Mouse (Mus musculus) thymus, adult 2 months (tissue): ENCODE measurements at regions not wholly inside any gene's neighbourhood (a gene's known extent, or its start where the extent isn't known, plus 50 kb on each side); places are given as distances from the start of the nearest gene placed in this dataset.
"Not testable (repeated sequence)": the region's sequence is repeated elsewhere in the genome, so short reads cannot be mapped to it uniquely, and the experiment has no call there.

Experiments used
- DNase-seq: peaks from one replicate; pipeline ENCODE4 v3.0.0; 2021
- H3K27ac ChIP-seq: fragments of 200-500 bp; 2 replicates; pipeline ENCODE4 v1.5.1; 2012; ENCODE audit warnings: low read length, control low read depth; ENCODE audit not compliant: control insufficient read depth, insufficient read depth
- H3K27me3 ChIP-seq: fragments of 200-500 bp; 2 replicates; pipeline ENCODE4 v1.6.1; 2012; ENCODE audit warnings: mild to moderate bottlenecking, low read length, moderate library complexity, mixed read lengths; ENCODE audit not compliant: control insufficient read depth, insufficient read depth
- H3K36me3 ChIP-seq: fragments of 200-500 bp; 2 replicates; pipeline ENCODE4 v1.6.1; 2012; ENCODE audit warnings: mild to moderate bottlenecking, low read length, moderate library complexity; ENCODE audit not compliant: control insufficient read depth, insufficient read depth
- H3K4me1 ChIP-seq: fragments of 200-500 bp; replicated peaks from 2 replicates; pipeline ENCODE4 v1.6.1; 2012; ENCODE audit warnings: low read length; ENCODE audit not compliant: control insufficient read depth, insufficient read depth
- H3K4me3 ChIP-seq: fragments of 200-500 bp; 2 replicates; pipeline ENCODE4 v1.5.1; 2012; ENCODE audit warnings: mild to moderate bottlenecking, low read length, control low read depth, moderate library complexity; ENCODE audit not compliant: control insufficient read depth, insufficient read depth
- CTCF ChIP-seq: fragments of 200-500 bp; IDR thresholded peaks from 2 replicates; pipeline ENCODE4 v1.5.1; 2012; ENCODE audit warnings: mild to moderate bottlenecking, control low read depth, low read length, moderate library complexity, borderline replicate concordance; ENCODE audit not compliant: control insufficient read depth, poor library complexity, insufficient read depth; ENCODE audit errors: extremely low read depth
- POLR2A ChIP-seq: fragments of 200-500 bp; IDR thresholded peaks from 2 replicates; pipeline ENCODE4 v1.6.1; 2012; ENCODE audit warnings: mild to moderate bottlenecking, low read length, control low read depth, moderate library complexity; ENCODE audit not compliant: control insufficient read depth, poor library complexity, insufficient read depth; ENCODE audit errors: extremely low read depth
- WGBS: fragments of 180-500 bp; shearing (Covaris S2); methylation state at CpG from one replicate; pipeline ENCODE4 v1.1.7; 2018; 5-methylcytosine and 5-hydroxymethylcytosine counted together

DNA sequence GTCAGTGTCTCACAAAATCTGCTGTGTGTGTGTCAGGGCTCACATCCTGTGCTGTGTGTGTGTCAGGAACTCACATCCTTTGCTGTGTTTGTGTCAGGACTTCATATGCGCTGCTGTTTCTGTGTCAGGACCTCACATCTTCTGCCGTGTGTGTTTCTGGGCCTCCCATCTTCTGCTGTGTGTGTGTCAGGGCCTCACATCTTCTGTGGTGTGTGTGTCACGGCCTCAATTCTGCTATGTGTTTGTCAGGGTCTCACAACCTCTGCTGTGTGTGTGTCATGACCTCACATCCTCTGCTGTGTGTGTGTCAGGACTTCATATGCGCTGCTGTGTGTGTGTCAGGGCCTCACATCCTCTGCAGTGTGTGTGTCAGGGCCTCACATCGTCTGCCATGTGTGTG, 137.5 kb downstream of the Asmt start:
- WGBS = 70% methylated on average over 4 of the region's 5 CpGs

DNA sequence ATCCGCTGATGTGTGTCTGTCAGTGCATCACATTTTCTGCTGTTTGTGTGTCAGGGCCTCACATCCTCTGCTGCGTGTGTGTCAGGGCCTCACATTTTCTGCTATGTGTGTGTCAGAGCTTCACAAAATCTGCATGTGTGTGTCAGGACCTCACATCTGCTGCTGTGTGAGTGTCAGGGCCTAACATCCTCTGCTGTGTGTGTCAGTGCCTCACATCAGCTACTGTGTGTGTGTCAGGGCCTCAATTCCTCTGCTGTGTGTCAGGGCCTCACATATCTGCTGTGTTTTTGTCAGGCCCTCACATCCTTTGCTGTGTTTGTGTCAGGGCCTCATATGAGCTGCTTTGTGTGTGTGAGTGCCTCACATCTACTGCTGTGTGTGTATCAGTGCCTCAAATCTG, 142.9 kb downstream of the Asmt start:
- H3K4me3 ChIP-seq = no peak overlapping the region
- WGBS = 85% methylated on average over 2 of the region's 2 CpGs
- no peak for DNase-seq

More for the DNA sequence above, 137.5 kb downstream of the Asmt start:
- not testable (repeated sequence) for H3K36me3 ChIP-seq, H3K27me3 ChIP-seq, DNase-seq, H3K4me1 ChIP-seq, H3K27ac ChIP-seq, H3K4me3 ChIP-seq

DNA sequence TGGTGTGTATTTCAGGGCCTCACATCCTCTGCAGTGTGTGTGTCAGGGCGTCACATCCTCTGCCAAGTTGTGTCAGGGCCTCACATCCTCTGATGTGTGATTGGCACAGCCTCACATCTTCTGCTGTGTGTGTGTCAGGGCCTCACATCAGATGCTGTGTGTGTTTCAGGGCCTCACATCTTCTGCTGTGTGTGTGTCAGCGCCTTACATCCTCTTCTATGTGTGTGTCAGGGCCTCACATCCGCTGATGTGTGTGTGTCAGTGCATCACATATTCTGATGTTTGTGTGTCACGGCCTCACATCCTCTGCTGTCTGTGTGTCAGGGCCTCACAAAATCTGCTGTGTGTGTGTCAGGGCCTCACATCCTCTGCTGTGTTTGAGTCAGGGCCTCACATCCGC, 168.7 kb downstream of the Asmt start:
- not testable (repeated sequence) for H3K27me3 ChIP-seq, H3K36me3 ChIP-seq, H3K4me3 ChIP-seq, H3K27ac ChIP-seq, DNase-seq, H3K4me1 ChIP-seq
- WGBS = 83% methylated on average over 5 of the region's 5 CpGs

More for the DNA sequence above, 142.9 kb downstream of the Asmt start:
- no peak for TF ChIP-seq CTCF
- no peak for TF ChIP-seq POLR2A
- no peaks in the 10 kb centered on the region for H3K4me1 ChIP-seq
- no peaks in the 10 kb centered on the region for H3K36me3 ChIP-seq
- H3K27ac ChIP-seq = no peak overlapping the region
- H3K27me3 ChIP-seq = no peaks in the 10 kb centered on the region

DNA sequence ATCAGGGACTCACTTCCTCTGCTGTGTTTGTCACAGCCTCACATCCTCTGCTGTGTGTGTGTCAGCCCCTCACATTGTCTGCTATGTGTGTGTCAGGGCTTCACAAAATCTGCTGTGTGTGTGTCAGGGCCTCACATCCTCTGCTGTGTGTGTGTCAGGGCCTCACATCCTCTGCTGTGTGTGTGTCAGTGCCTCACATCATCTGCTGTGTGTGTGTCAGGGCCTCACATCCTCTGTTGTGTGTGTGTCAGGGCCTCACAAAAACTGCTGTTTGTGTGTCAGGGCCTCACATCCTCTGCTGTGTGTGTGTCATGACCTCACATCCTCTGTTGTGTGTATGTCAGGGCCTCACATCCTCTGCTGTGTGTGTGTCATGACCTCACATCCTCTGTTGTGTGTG, 169.1 kb downstream of the Asmt start:
- H3K4me3 ChIP-seq, DNase-seq, H3K36me3 ChIP-seq, H3K4me1 ChIP-seq, H3K27me3 ChIP-seq, H3K27ac ChIP-seq: not testable (repeated sequence)

DNA sequence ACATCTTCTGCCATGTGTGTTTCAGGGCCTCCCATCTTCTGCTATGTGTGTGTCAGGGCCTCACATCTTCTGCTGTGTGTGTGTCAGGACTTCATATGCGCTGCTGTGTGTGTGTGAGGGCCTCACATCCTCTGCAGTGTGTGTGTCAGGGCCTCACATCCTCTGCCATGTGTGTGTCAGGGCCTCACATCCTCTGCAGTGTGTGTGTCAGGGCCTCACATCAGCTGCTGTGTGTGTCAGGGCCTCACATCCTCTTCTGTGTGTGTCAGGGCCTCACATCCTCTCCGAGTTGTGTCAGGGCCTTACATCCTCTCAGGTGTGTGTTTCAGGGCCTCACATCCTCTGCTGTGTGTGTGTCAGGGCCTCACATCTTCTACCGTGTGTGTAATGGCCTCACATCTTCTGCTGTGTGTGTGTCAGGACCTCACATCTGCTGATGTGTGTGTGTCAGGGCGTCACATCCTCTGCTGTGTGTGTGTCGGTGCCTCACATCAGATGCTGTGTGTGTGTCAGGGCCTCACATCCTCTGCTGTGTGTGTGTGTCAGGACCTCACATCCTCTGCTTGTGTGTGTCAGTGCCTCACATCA, 170.5 kb downstream of the Asmt start:
- H3K4me1 ChIP-seq, H3K27ac ChIP-seq, DNase-seq, H3K27me3 ChIP-seq, H3K36me3 ChIP-seq, H3K4me3 ChIP-seq: not testable (repeated sequence)
- 83% methylated on average over 5 of the region's 5 CpGs for whole genome bisulfite sequencing

DNA sequence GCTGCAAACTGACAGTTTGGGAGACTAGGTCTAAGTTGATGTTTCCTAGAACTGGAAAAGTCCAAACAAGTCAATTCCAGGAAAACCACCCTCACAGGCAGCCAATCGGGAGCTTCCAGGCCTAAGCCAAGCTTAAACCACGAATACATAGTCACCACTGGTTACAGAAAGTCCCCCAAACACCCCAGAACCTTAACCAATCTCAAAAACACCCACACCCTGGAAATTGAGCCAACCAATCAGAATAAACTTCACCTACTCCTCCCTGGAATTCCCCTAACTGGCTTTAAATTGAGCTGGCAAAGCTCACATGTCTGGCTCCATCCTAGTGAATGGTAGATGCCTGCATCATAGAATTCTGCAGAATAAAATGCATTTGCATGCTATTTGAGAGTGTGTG, 204.2 kb downstream of the Asmt start:
- H3K4me1 ChIP-seq, DNase-seq, H3K27me3 ChIP-seq, H3K27ac ChIP-seq, H3K36me3 ChIP-seq, H3K4me3 ChIP-seq: not testable (repeated sequence)
- no CpG with 5 or more reads among the region's 2 CpGs for WGBS

DNA sequence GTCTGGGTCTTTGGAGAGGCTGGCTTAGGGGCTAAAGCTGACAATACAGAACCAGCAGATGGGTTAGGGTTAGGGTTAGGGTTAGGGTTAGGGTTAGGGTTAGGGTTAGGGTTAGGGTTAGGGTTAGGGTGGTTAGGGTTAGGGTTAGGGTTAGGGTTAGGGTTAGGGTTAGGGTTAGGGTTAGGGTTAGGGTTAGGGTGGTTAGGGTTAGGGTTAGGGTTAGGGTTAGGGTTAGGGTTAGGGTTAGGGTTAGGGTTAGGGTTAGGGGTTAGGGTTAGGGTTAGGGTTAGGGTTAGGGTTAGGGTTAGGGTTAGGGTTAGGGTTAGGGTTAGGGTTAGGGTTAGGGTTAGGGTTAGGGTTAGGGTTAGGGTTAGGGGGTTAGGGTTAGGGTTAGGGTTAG, 208.4 kb downstream of the Asmt start:
- peak; percentile 12 for DNase-seq
- H3K4me1 ChIP-seq, H3K4me3 ChIP-seq: not testable (repeated sequence)

More for the DNA sequence above, 208.4 kb downstream of the Asmt start:
- not testable (repeated sequence) for H3K27ac ChIP-seq, H3K36me3 ChIP-seq, H3K27me3 ChIP-seq
